Mouse (Mus musculus): Measurements from ENCODE around the gene Mst1r. TPM values are rescaled to one million over a fixed set of nuclear protein-coding genes. Genes with fewer than 3 reads are reported as not detected.

Mst1r gene
- not detected in 2 replicates for total RNA-seq (2015; ENCODE audit: low replicate concordance)
- 0.43 TPM in 1 of 2 replicates, not detected in the other for total RNA-seq (2017; ENCODE audit: low replicate concordance)

- no peak for ATAC-seq (replicated peaks; ENCODE audit: low FRiP score, poor library complexity, severe bottlenecking)
Measured at GRCm38 (mm10) chr9:107906252-107906966, at the start of gene Mst1r. Gene Mst1r (plus strand): TSS chr9:107906873.

GRCm38 (mm10) chr9:107858343-107858742 is 48.3 kb upstream of the Mst1r start:
- ATAC-seq (replicated peaks; ENCODE audit: low FRiP score, poor library complexity, severe bottlenecking) = no peak

- ATAC-seq (replicated peaks; ENCODE audit: low FRiP score, poor library complexity, severe bottlenecking) = no peak
Measured at GRCm38 (mm10) chr9:107864493-107864892, 42.2 kb upstream of the Mst1r start.

- ATAC-seq (replicated peaks; ENCODE audit: low FRiP score, poor library complexity, severe bottlenecking) = no peak
Measured at GRCm38 (mm10) chr9:107866081-107866480, 40.6 kb upstream of the Mst1r start.

- ATAC-seq (replicated peaks; ENCODE audit: low FRiP score, poor library complexity, severe bottlenecking) = peak; percentile 99
Measured at GRCm38 (mm10) chr9:107872350-107873098, 34.1 kb upstream of the Mst1r start.

- no peak for ATAC-seq (replicated peaks; ENCODE audit: low FRiP score, poor library complexity, severe bottlenecking)
Measured at GRCm38 (mm10) chr9:107873137-107873536, 33.5 kb upstream of the Mst1r start, which contains the start of gene Rbm6. Gene Rbm6 (minus strand): TSS chr9:107873237.

- no peak for ATAC-seq (replicated peaks; ENCODE audit: low FRiP score, poor library complexity, severe bottlenecking)
Measured at GRCm38 (mm10) chr9:107880411-107880810, 26.3 kb upstream of the Mst1r start.

GRCm38 (mm10) chr9:107887804-107888266 is 18.8 kb upstream of the Mst1r start, which contains the start of gene Mon1a:
Gene Mon1a (plus strand): TSS chr9:107888151.
- peak; percentile 95 for ATAC-seq (replicated peaks; ENCODE audit: low FRiP score, poor library complexity, severe bottlenecking)

- peak; percentile 26; the same call in 1 of the 2 replicates for ATAC-seq (replicated peaks; ENCODE audit: low FRiP score, poor library complexity, severe bottlenecking)
Measured at GRCm38 (mm10) chr9:107888267-107888850, 18.3 kb upstream of the Mst1r start.

GRCm38 (mm10) chr9:107890260-107890659 is 16.4 kb upstream of the Mst1r start:
- no peak for ATAC-seq (replicated peaks; ENCODE audit: low FRiP score, poor library complexity, severe bottlenecking)

GRCm38 (mm10) chr9:107891023-107891422 is 15.7 kb upstream of the Mst1r start:
- peak; percentile 62; the same call in 1 of the 2 replicates for ATAC-seq (replicated peaks; ENCODE audit: low FRiP score, poor library complexity, severe bottlenecking)

- no peak for ATAC-seq (replicated peaks; ENCODE audit: low FRiP score, poor library complexity, severe bottlenecking)
Measured at GRCm38 (mm10) chr9:107898563-107898962, 8.1 kb upstream of the Mst1r start.

GRCm38 (mm10) chr9:107899855-107900254 is 6.8 kb upstream of the Mst1r start:
- no peak for ATAC-seq (replicated peaks; ENCODE audit: low FRiP score, poor library complexity, severe bottlenecking)

GRCm38 (mm10) chr9:107900840-107901626 is 5.6 kb upstream of the Mst1r start:
- ATAC-seq (replicated peaks; ENCODE audit: low FRiP score, poor library complexity, severe bottlenecking) = no peak

GRCm38 (mm10) chr9:107901627-107901914 is 5.1 kb upstream of the Mst1r start:
- no peak for ATAC-seq (replicated peaks; ENCODE audit: low FRiP score, poor library complexity, severe bottlenecking)

- peak; percentile 83 for ATAC-seq (replicated peaks; ENCODE audit: low FRiP score, poor library complexity, severe bottlenecking)
Measured at GRCm38 (mm10) chr9:107904726-107905125, 1.9 kb upstream of the Mst1r start.

- ATAC-seq (replicated peaks; ENCODE audit: low FRiP score, poor library complexity, severe bottlenecking) = no peak
Measured at GRCm38 (mm10) chr9:107906967-107907800, 511 bp downstream of the Mst1r start.

GRCm38 (mm10) chr9:107907801-107908120 is 1.1 kb downstream of the Mst1r start:
- no peak for ATAC-seq (replicated peaks; ENCODE audit: low FRiP score, poor library complexity, severe bottlenecking)
